Mouse (Mus musculus): ENCODE data around the gene Hcn4. TPM values are rescaled to one million over a fixed set of nuclear protein-coding genes. Genes with fewer than 3 reads are reported as not detected.

Gene Hcn4
- polyA plus RNA-seq, 1 experiment from 2014 or later = 0.26 TPM

GRCm38 (mm10) chr9:58859080-58859635, 35.9 kb downstream of the Hcn4 start:
- no peaks in the 10 kb centered on the region for H3K27me3 ChIP-seq (replicated peaks; ENCODE audit: control insufficient read depth, insufficient read depth, low read length)
- peak overlapping the region; percentile 45 for H3K4me2 ChIP-seq (ENCODE audit: low read depth, low read length)
- H3K36me3 ChIP-seq (ENCODE audit: control insufficient read depth, insufficient read depth, low read length) = no peaks in the 10 kb centered on the region
- H3K27ac ChIP-seq (replicated peaks; ENCODE audit: low read depth, low read length) = no peak overlapping the region
- WGBS = 17% methylated on average over 18 of the region's 30 CpGs
- no peaks in the 10 kb centered on the region for H3K9me3 ChIP-seq (ENCODE audit: control insufficient read depth, low read length)
- ATAC-seq (ENCODE audit: low read depth) (no peak), DNase-seq (ENCODE audit: low spot score) (no peak)
- peak overlapping the region; percentile 4; the same call in 1 of the 2 replicates for H3K4me3 ChIP-seq (ENCODE audit: low read depth, low read length)
- peaks cover 5% of the 10 kb centered on the region for H3K4me1 ChIP-seq (ENCODE audit: control insufficient read depth, insufficient read depth, low read length)
- no peak overlapping the region for H3K9ac ChIP-seq (ENCODE audit: low read depth, low read length)

GRCm38 (mm10) chr9:58863826-58864225, 40.6 kb downstream of the Hcn4 start:
- ATAC-seq (ENCODE audit: low read depth) = peak; percentile 71

GRCm38 (mm10) chr9:58871141-58871540, 47.9 kb downstream of the Hcn4 start:
- Histone ChIP-seq H3K9ac (ENCODE audit: low read depth, low read length) (no peak overlapping the region), H3K27ac (replicated peaks; ENCODE audit: low read depth, low read length) (no peak overlapping the region), H3K27me3 (replicated peaks; ENCODE audit: control insufficient read depth, insufficient read depth, low read length) (no peaks in the 10 kb centered on the region), H3K4me2 (ENCODE audit: low read depth, low read length) (no peak overlapping the region), H3K36me3 (ENCODE audit: control insufficient read depth, insufficient read depth, low read length) (peaks cover 30% of the 10 kb centered on the region), H3K4me1 (ENCODE audit: control insufficient read depth, insufficient read depth, low read length) (no peaks in the 10 kb centered on the region), H3K9me3 (ENCODE audit: control insufficient read depth, low read length) (no peaks in the 10 kb centered on the region), H3K4me3 (ENCODE audit: low read depth, low read length) (no peak overlapping the region)
- ATAC-seq (ENCODE audit: low read depth) (no peak), DNase-seq (ENCODE audit: low spot score) (no peak)
- 76% methylated on average over 10 of the region's 10 CpGs for WGBS

More at GRCm38 (mm10) chr9:58863826-58864225, 40.6 kb downstream of the Hcn4 start:
- Histone ChIP-seq H3K27me3 (replicated peaks; ENCODE audit: control insufficient read depth, insufficient read depth, low read length) (no peaks in the 10 kb centered on the region), H3K9ac (ENCODE audit: low read depth, low read length) (no peak overlapping the region), H3K36me3 (ENCODE audit: control insufficient read depth, insufficient read depth, low read length) (no peaks in the 10 kb centered on the region), H3K9me3 (ENCODE audit: control insufficient read depth, low read length) (no peaks in the 10 kb centered on the region), H3K4me1 (ENCODE audit: control insufficient read depth, insufficient read depth, low read length) (peaks cover 5% of the 10 kb centered on the region), H3K4me2 (ENCODE audit: low read depth, low read length) (no peak overlapping the region), H3K4me3 (ENCODE audit: low read depth, low read length) (no peak overlapping the region), H3K27ac (replicated peaks; ENCODE audit: low read depth, low read length) (no peak overlapping the region)
- peak; percentile 17 for DNase-seq (ENCODE audit: low spot score)
- 31% methylated on average over 6 of the region's 7 CpGs for WGBS

- ATAC-seq (ENCODE audit: low read depth) (peak; percentile 33; the same call in 1 of the 2 replicates), DNase-seq (ENCODE audit: low spot score) (peak; percentile 77)
- H3K27me3 ChIP-seq (replicated peaks; ENCODE audit: control insufficient read depth, insufficient read depth, low read length) = no peaks in the 10 kb centered on the region
- no peak overlapping the region for H3K4me2 ChIP-seq (ENCODE audit: low read depth, low read length)
- H3K4me3 ChIP-seq (ENCODE audit: low read depth, low read length) = no peak overlapping the region
- peaks cover 55% of the 10 kb centered on the region for H3K36me3 ChIP-seq (ENCODE audit: control insufficient read depth, insufficient read depth, low read length)
- no peaks in the 10 kb centered on the region for H3K9me3 ChIP-seq (ENCODE audit: control insufficient read depth, low read length)
- H3K27ac ChIP-seq (replicated peaks; ENCODE audit: low read depth, low read length) = no peak overlapping the region
- H3K4me1 ChIP-seq (ENCODE audit: control insufficient read depth, insufficient read depth, low read length) = no peaks in the 10 kb centered on the region
- 34% methylated on average over 10 of the region's 10 CpGs for WGBS
- no peak overlapping the region for H3K9ac ChIP-seq (ENCODE audit: low read depth, low read length)
These were observed 50.5 kb downstream of the Hcn4 start for GRCm38 (mm10) chr9:58873541-58874324.

GRCm38 (mm10) chr9:58874354-58874753, 51.1 kb downstream of the Hcn4 start:
- H3K9ac ChIP-seq (ENCODE audit: low read depth, low read length) = no peak overlapping the region
- no peak overlapping the region for H3K27ac ChIP-seq (replicated peaks; ENCODE audit: low read depth, low read length)
- H3K4me2 ChIP-seq (ENCODE audit: low read depth, low read length) = no peak overlapping the region
- H3K4me3 ChIP-seq (ENCODE audit: low read depth, low read length) = no peak overlapping the region
- no peak for ATAC-seq (ENCODE audit: low read depth)
- H3K27me3 ChIP-seq (replicated peaks; ENCODE audit: control insufficient read depth, insufficient read depth, low read length) = no peaks in the 10 kb centered on the region
- no peak for DNase-seq (ENCODE audit: low spot score)
- WGBS = 87% methylated on average over 4 of the region's 4 CpGs
- no peaks in the 10 kb centered on the region for H3K4me1 ChIP-seq (ENCODE audit: control insufficient read depth, insufficient read depth, low read length)
- no peaks in the 10 kb centered on the region for H3K9me3 ChIP-seq (ENCODE audit: control insufficient read depth, low read length)
- H3K36me3 ChIP-seq (ENCODE audit: control insufficient read depth, insufficient read depth, low read length) = peaks cover 59% of the 10 kb centered on the region

- 84% methylated on average over 6 of the region's 6 CpGs for WGBS
- Histone ChIP-seq H3K9me3 (ENCODE audit: control insufficient read depth, low read length) (no peaks in the 10 kb centered on the region), H3K36me3 (ENCODE audit: control insufficient read depth, insufficient read depth, low read length) (peaks cover 69% of the 10 kb centered on the region), H3K27me3 (replicated peaks; ENCODE audit: control insufficient read depth, insufficient read depth, low read length) (no peaks in the 10 kb centered on the region), H3K4me3 (ENCODE audit: low read depth, low read length) (no peak overlapping the region), H3K4me1 (ENCODE audit: control insufficient read depth, insufficient read depth, low read length) (no peaks in the 10 kb centered on the region), H3K9ac (ENCODE audit: low read depth, low read length) (no peak overlapping the region), H3K27ac (replicated peaks; ENCODE audit: low read depth, low read length) (no peak overlapping the region), H3K4me2 (ENCODE audit: low read depth, low read length) (no peak overlapping the region)
- DNase-seq (ENCODE audit: low spot score) (no peak), ATAC-seq (ENCODE audit: low read depth) (no peak)
These were observed 52.2 kb downstream of the Hcn4 start for GRCm38 (mm10) chr9:58875439-58875838.

- Histone ChIP-seq H3K4me1 (ENCODE audit: control insufficient read depth, insufficient read depth, low read length) (no peaks in the 10 kb centered on the region), H3K27ac (replicated peaks; ENCODE audit: low read depth, low read length) (no peak overlapping the region), H3K27me3 (replicated peaks; ENCODE audit: control insufficient read depth, insufficient read depth, low read length) (no peaks in the 10 kb centered on the region), H3K36me3 (ENCODE audit: control insufficient read depth, insufficient read depth, low read length) (peaks cover 73% of the 10 kb centered on the region), H3K4me3 (ENCODE audit: low read depth, low read length) (no peak overlapping the region), H3K9ac (ENCODE audit: low read depth, low read length) (no peak overlapping the region), H3K4me2 (ENCODE audit: low read depth, low read length) (no peak overlapping the region), H3K9me3 (ENCODE audit: control insufficient read depth, low read length) (no peaks in the 10 kb centered on the region)
- WGBS = 95% methylated on average over 6 of the region's 6 CpGs
- DNase-seq (ENCODE audit: low spot score) = no peak
- no peak for ATAC-seq (ENCODE audit: low read depth)
These were observed 53.9 kb downstream of the Hcn4 start for GRCm38 (mm10) chr9:58876946-58877625.

- ATAC-seq (ENCODE audit: low read depth) = no peak
- 91% methylated on average over 1 of the region's 1 CpGs for WGBS
- no peak for DNase-seq (ENCODE audit: low spot score)
These were observed 56.6 kb downstream of the Hcn4 start for GRCm38 (mm10) chr9:58879836-58880235.

More at GRCm38 (mm10) chr9:58879836-58880235, 56.6 kb downstream of the Hcn4 start:
- Histone ChIP-seq H3K4me3 (ENCODE audit: low read depth, low read length) (no peak overlapping the region), H3K27ac (replicated peaks; ENCODE audit: low read depth, low read length) (no peak overlapping the region), H3K4me1 (ENCODE audit: control insufficient read depth, insufficient read depth, low read length) (no peaks in the 10 kb centered on the region), H3K27me3 (replicated peaks; ENCODE audit: control insufficient read depth, insufficient read depth, low read length) (no peaks in the 10 kb centered on the region), H3K36me3 (ENCODE audit: control insufficient read depth, insufficient read depth, low read length) (peaks cover 84% of the 10 kb centered on the region), H3K9ac (ENCODE audit: low read depth, low read length) (no peak overlapping the region), H3K4me2 (ENCODE audit: low read depth, low read length) (no peak overlapping the region), H3K9me3 (ENCODE audit: control insufficient read depth, low read length) (no peaks in the 10 kb centered on the region)
